Mouse (Mus musculus): ENCODE data around the gene Gm48551. TPM values are rescaled to one million over a fixed set of nuclear protein-coding genes. Genes with fewer than 3 reads are reported as not detected.
A peak's percentile ranks its signal among the peaks of the same experiment; 100 is the strongest.

Gene Gm48551
- total RNA-seq, 2 experiments from 2014 or later: 0.87 to 2.8 TPM

GRCm38 (mm10) chr10:81404082-81404481, 19.8 kb downstream of the Gm48551 start:
- no peak for TF ChIP-seq CTCF (IDR thresholded peaks at IDR 0.05)
- intact Hi-C loops (cut with DNase I): no loop called here
- Histone ChIP-seq H3K4me3 (no peak overlapping the region; the same call in 1 of the 2 replicates), H3K27ac (peak overlapping the region; percentile 97)
- peak; percentile 44 for DNase-seq

- no peak for TF ChIP-seq CTCF (IDR thresholded peaks at IDR 0.05)
- H3K4me3 ChIP-seq: peak overlapping the region; percentile 32
- intact Hi-C loops (cut with DNase I): no loop called here
- peak overlapping the region; percentile 97 for H3K27ac ChIP-seq
- DNase-seq: peak; percentile 62
These were observed 20.5 kb downstream of the Gm48551 start for GRCm38 (mm10) chr10:81404720-81405119.

GRCm38 (mm10) chr10:81405588-81406201, 21.4 kb downstream of the Gm48551 start:
- TF ChIP-seq CTCF (IDR thresholded peaks at IDR 0.05): peak; percentile 88
- no peak overlapping the region; the same call in none of the 2 replicates for H3K4me3 ChIP-seq
- peak; percentile 78 for DNase-seq
- H3K27ac ChIP-seq: peak overlapping the region; percentile 97
- intact Hi-C loops (cut with DNase I): no loop called here

- peak overlapping the region; percentile 97 for H3K27ac ChIP-seq
- peak; percentile 38 for DNase-seq
- intact Hi-C loops (cut with DNase I): no loop called here
- TF ChIP-seq CTCF (IDR thresholded peaks at IDR 0.05): no peak
- peak overlapping the region; percentile 70 for H3K4me3 ChIP-seq
These were observed 22.5 kb downstream of the Gm48551 start for GRCm38 (mm10) chr10:81406504-81407440.

GRCm38 (mm10) chr10:81407539-81408423, 23.5 kb downstream of the Gm48551 start:
- DNase-seq: peak; percentile 77
- TF ChIP-seq CTCF (IDR thresholded peaks at IDR 0.05): no peak
- intact Hi-C loops (cut with DNase I): loop anchor here (2.0 kb wide), 1 partner anchor 27 kb away; no protein-coding TSS in a partner anchor
- peak overlapping the region; percentile 70 for H3K4me3 ChIP-seq
- peak overlapping the region; percentile 97 for H3K27ac ChIP-seq

GRCm38 (mm10) chr10:81408424-81408729, 24.1 kb downstream of the Gm48551 start:
- H3K4me3 ChIP-seq: peak overlapping the region; percentile 70
- peak overlapping the region; percentile 97 for H3K27ac ChIP-seq
- no peak for DNase-seq
- intact Hi-C loops (cut with DNase I): loop anchor here (2.0 kb wide), 1 partner anchor 26 kb away; no protein-coding TSS in a partner anchor
- no peak for TF ChIP-seq CTCF (IDR thresholded peaks at IDR 0.05)

- Histone ChIP-seq H3K27ac (peak overlapping the region; percentile 97), H3K4me3 (peak overlapping the region; percentile 70)
- intact Hi-C loops (cut with DNase I): loop anchor here (2.0 kb wide), 1 partner anchor 26 kb away; no protein-coding TSS in a partner anchor
- peak; percentile 93 for DNase-seq
- TF ChIP-seq CTCF (IDR thresholded peaks at IDR 0.05): peak; percentile 96
These were observed 24.6 kb downstream of the Gm48551 start for GRCm38 (mm10) chr10:81408871-81409291.

GRCm38 (mm10) chr10:81409330-81409729, 25.1 kb downstream of the Gm48551 start:
- TF ChIP-seq CTCF (IDR thresholded peaks at IDR 0.05): no peak
- peak; percentile 46 for DNase-seq
- H3K27ac ChIP-seq: peak overlapping the region; percentile 97
- peak overlapping the region; percentile 70 for H3K4me3 ChIP-seq
- intact Hi-C loops (cut with DNase I): loop anchor here (2.0 kb wide), 1 partner anchor 25 kb away; no protein-coding TSS in a partner anchor

GRCm38 (mm10) chr10:81410350-81410749, 26.1 kb downstream of the Gm48551 start:
- intact Hi-C loops (cut with DNase I): no loop called here
- Histone ChIP-seq H3K27ac (peak overlapping the region; percentile 97), H3K4me3 (peak overlapping the region; percentile 70)
- DNase-seq: peak; percentile 37
- no peak for TF ChIP-seq CTCF (IDR thresholded peaks at IDR 0.05)

GRCm38 (mm10) chr10:81410981-81411380, 26.7 kb downstream of the Gm48551 start:
- Histone ChIP-seq H3K27ac (peak overlapping the region; percentile 97), H3K4me3 (peak overlapping the region; percentile 70)
- no peak for TF ChIP-seq CTCF (IDR thresholded peaks at IDR 0.05)
- DNase-seq: no peak
- intact Hi-C loops (cut with DNase I): no loop called here

GRCm38 (mm10) chr10:81411471-81412400, 27.5 kb downstream of the Gm48551 start:
- DNase-seq: peak; percentile 97
- Histone ChIP-seq H3K27ac (peak overlapping the region; percentile 97), H3K4me3 (peak overlapping the region; percentile 70)
- TF ChIP-seq CTCF (IDR thresholded peaks at IDR 0.05): no peak
- intact Hi-C loops (cut with DNase I): no loop called here
